Mouse (Mus musculus) E14TG2a.4 (cell line): ENCODE data around the gene Slc6a4.

Experiments
- CTCF ChIP-seq: conservative IDR thresholded peaks from 2 replicates; pipeline ENCODE4 v1.5.1; 2014; ENCODE audit warnings: low read length
- NANOG ChIP-seq: IDR thresholded peaks from 2 replicates; pipeline ENCODE4 v1.6.1; 2014; ENCODE audit warnings: borderline replicate concordance, low read length, mixed read lengths
- POU5F1 ChIP-seq: IDR thresholded peaks from 2 replicates; pipeline ENCODE4 v1.6.1; 2014; ENCODE audit warnings: low read length, borderline replicate concordance

DNA sequence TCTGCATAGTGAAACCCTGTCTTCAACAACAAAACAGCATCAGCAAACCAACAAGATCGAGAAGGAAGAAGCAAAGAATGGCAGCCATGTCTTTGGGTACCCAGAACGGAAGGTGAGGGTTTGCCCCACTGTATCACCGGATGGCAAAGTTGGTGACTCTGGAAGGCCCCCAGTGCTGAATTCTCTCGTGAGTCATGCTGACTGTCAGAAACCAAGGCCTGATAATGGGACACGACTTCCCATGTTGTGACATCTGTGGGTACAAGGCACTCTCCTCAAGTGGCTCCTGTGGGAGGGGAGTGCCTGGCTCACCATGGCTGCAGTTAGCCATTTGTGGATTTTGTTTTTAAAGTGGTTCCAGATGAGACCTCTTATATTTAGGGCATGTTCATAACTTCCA is 7.6 kb upstream of the Slc6a4 start:
- TF ChIP-seq CTCF (no peak), NANOG (no peak), POU5F1 (no peak)
